Mouse (Mus musculus): ENCODE measurements at regions not wholly inside any gene's neighbourhood (a gene's known extent, or its start where the extent isn't known, plus 50 kb on each side); places are given as distances from the start of the nearest gene placed in this dataset.

- in situ Hi-C loops (cut with MboI, MseI) = no loop called here
These were observed 659.2 kb downstream of the Zfp706 start for GRCm38 (mm10) chr15:36348348-36348747.

- in situ Hi-C loops (cut with MboI, MseI) = no loop called here
These were observed 660.2 kb downstream of the Zfp706 start for GRCm38 (mm10) chr15:36347333-36347845.

- in situ Hi-C loops (cut with MboI, MseI) = no loop called here
These were observed 661.4 kb downstream of the Zfp706 start for GRCm38 (mm10) chr15:36346126-36346525.

DNA sequence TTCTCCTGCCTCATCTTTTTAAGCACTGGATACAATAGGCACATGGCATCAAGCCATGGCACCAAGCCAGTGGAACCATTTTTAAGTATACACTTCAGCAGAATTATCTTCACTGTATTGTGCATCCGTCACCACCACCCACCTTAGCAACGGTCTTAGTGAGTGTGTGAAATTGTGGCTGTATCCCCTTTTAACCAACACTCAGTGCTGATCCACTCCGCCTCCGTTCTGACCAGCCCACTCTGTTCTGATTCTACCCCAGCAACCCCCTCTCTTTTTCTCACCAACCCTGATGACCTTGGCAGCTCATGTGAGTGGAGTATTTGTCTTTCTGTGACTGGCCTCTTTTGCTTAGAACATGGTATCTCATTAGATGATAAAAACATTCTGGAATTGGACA, 662.2 kb downstream of the Zfp706 start:
- in situ Hi-C loops (cut with MboI, MseI) = no loop called here

- in situ Hi-C loops (cut with MboI, MseI) = no loop called here
These were observed 667.5 kb downstream of the Zfp706 start for GRCm38 (mm10) chr15:36339971-36340550.

DNA sequence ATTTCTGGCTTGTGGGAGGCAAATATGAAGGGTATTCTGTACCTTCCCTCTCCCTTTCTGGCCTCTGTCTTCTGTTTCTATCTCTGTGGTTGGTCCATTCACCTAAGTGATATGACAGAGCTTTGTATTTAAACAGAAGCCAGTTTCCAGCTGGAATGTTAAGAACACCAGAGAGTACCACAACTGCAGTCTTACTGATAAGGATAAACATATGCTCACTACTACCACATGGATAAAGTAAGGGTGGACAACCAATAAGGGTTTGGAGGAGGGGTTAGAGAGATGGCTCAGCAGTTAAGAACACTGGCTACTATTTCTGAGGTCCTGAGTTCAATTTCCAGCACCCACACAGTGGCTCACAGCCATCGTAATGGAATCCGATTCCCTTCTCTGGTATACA, 668.8 kb downstream of the Zfp706 start:
- in situ Hi-C loops (cut with MboI, MseI) = no loop called here

DNA sequence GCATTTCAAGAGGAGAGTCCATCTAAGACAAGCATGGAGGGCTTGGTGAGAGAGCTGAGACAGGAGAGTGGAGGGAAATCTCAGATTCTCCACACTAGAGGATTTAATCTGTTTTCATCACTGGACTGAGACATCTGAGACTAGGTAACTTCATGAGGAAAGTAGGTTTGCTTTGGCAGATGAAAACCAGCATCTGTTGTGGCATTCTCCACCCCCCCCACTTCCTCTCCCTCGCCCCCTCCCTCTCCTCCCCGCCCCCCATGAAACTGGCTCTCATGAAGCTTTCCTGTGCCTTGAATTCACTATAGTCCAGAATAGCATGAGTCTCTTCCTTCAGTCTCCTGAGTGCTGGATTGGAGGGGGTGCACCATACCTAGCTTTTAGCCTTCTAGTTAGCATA, 670.7 kb downstream of the Zfp706 start:
- in situ Hi-C loops (cut with MboI, MseI) = no loop called here

DNA sequence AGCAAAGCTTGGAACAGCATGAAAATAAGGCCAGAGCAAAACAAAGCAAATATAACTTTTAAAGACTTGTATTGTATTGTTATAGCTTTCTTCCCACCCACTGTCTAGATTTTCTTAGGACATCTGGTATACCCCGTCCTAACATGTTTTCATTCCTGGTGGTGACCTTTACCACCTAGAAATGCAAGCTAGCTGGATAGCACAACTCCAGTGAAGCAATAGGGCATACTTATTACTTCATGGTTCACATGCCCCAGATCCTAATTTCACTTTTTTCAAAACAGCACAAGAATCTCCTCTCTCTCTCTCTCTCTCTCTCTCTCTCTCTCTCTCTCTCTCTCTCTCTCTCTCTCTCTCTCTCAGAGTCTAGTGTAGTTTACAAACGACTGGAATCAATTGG, 672.5 kb downstream of the Zfp706 start:
- in situ Hi-C loops (cut with MboI, MseI) = no loop called here

GRCm38 (mm10) chr15:36334436-36335113, 673.0 kb downstream of the Zfp706 start:
- in situ Hi-C loops (cut with MboI, MseI) = no loop called here

DNA sequence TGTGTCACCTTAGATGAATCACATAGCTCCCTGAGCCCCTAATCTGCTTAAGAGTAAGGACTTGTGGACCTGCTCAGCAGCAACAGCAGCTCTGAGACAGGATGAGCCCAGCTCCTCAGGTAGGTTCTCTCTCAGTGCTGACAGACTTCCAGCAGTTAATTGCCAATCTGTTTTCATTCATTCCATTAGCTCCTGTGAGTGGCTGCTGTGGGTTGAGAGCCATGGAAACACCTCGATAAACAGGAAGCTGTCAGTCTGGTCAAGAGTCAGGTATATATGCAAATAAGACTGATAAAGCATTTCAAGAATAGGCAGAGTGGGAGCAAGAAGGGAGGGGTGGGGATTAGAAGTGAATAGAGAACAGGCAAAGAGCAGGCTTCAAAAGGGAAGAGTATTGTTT, 673.7 kb downstream of the Zfp706 start:
- in situ Hi-C loops (cut with MboI, MseI) = no loop called here

DNA sequence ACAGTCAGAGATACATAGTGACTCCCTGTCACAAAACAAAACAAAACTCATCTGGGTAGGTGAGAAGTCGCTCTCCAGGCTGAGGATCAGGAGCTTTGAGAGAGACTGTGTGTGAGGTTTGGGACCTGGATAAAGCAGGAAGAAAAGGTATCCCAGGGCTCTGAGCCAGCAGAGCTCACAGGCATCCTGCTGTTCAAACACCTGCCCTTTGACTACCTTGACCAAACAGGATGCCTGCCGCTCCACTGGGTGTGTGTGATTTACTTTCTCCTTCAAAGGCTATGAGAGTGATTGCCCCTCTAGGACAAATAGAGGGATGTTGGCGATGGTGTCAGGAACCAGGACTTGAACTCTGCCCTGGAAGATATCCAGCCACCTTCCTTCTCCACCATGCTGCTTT, 674.3 kb downstream of the Zfp706 start:
- in situ Hi-C loops (cut with MboI, MseI) = no loop called here
